Mouse (Mus musculus): ENCODE data around the gene Psmc2. TPM values are rescaled to one million over a fixed set of nuclear protein-coding genes. Genes with fewer than 3 reads are reported as not detected.

Gene Psmc2
- polyA plus RNA-seq, 1 experiment from 2014 or later: 260 TPM

DNA sequence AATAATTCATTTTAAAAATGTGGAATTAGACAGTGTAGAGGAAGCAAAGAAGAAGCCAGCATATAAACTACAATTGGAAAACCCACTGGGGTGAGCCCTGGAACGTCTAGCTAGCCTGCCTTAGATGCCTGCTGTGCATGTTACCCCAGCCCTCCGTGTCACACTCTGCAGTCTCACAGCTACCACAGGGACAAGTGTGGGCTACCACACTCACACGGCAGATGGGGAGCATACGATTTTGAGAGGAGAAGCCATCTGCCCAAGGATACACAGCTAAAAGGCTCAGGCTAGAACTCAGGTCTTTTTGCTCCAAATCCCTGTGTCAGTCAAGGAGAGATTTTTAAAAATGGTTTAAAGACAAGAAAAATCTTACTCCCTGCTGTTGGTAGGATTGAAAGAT lies 43.8 kb downstream of the Psmc2 start:
- no peak for ATAC-seq (ENCODE audit: insufficient read depth, low FRiP score, low TSS enrichment)
- H3K9me3 ChIP-seq (ENCODE audit: control insufficient read depth, low read length): no peaks in the 10 kb centered on the region
- WGBS: 70% methylated on average over 4 of the region's 4 CpGs

GRCm38 (mm10) chr5:21831761-21832160 lies 46.7 kb downstream of the Psmc2 start:
- DNase-seq (ENCODE audit: low spot score): no peak
- Histone ChIP-seq H3K4me3 (ENCODE audit: low read depth, low read length) (no peak overlapping the region), H3K4me2 (ENCODE audit: low read depth) (no peak overlapping the region), H3K9me3 (ENCODE audit: control insufficient read depth, low read length) (no peaks in the 10 kb centered on the region), H3K27ac (ENCODE audit: low read depth, low read length) (no peak overlapping the region), H3K27me3 (ENCODE audit: control insufficient read depth, insufficient read depth, low read length) (no peaks in the 10 kb centered on the region), H3K4me1 (ENCODE audit: control insufficient read depth, insufficient read depth, low read length) (no peaks in the 10 kb centered on the region), H3K36me3 (ENCODE audit: control insufficient read depth, insufficient read depth, low read length) (no peaks in the 10 kb centered on the region), H3K9ac (ENCODE audit: low read length) (no peak overlapping the region)
- no peak for ATAC-seq (ENCODE audit: insufficient read depth, low FRiP score, low TSS enrichment)
- whole genome bisulfite sequencing: 70% methylated on average over 3 of the region's 3 CpGs

More for the DNA sequence above, 43.8 kb downstream of the Psmc2 start:
- Histone ChIP-seq H3K4me3 (ENCODE audit: low read depth, low read length) (no peak overlapping the region), H3K27ac (ENCODE audit: low read depth, low read length) (no peak overlapping the region), H3K4me2 (ENCODE audit: low read depth) (no peak overlapping the region), H3K27me3 (ENCODE audit: control insufficient read depth, insufficient read depth, low read length) (no peaks in the 10 kb centered on the region), H3K9ac (ENCODE audit: low read length) (no peak overlapping the region), H3K36me3 (ENCODE audit: control insufficient read depth, insufficient read depth, low read length) (no peaks in the 10 kb centered on the region), H3K4me1 (ENCODE audit: control insufficient read depth, insufficient read depth, low read length) (no peaks in the 10 kb centered on the region)
- no peak for DNase-seq (ENCODE audit: low spot score)

DNA sequence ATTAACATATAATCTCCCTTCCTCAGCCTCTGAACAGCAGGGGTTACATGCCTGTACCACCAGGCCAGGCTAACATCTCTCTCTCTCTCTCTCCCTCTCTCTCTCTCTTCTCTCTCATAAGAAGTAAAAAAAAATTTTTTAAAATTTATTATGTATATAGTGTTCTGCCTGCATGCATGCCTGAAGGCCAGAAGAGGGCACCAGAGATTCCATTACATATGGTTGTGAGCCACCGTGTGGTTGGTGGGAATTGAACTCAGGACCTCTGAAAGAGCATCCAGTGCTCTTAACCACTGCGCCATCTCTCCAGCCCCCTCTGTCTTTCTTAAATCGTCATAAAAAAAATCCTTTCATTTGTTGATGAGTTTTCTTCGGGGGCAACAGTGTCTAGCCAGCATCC lies 59.6 kb downstream of the Psmc2 start:
- no peaks in the 10 kb centered on the region for H3K27me3 ChIP-seq (ENCODE audit: control insufficient read depth, insufficient read depth, low read length)
- no peaks in the 10 kb centered on the region for H3K36me3 ChIP-seq (ENCODE audit: control insufficient read depth, insufficient read depth, low read length)
- WGBS: 80% methylated on average over 4 of the region's 4 CpGs
- no peak for DNase-seq (ENCODE audit: low spot score)
- H3K9me3 ChIP-seq (ENCODE audit: control insufficient read depth, low read length): no peaks in the 10 kb centered on the region
- no peak overlapping the region for H3K4me3 ChIP-seq (ENCODE audit: low read depth, low read length)
- H3K9ac ChIP-seq (ENCODE audit: low read length): no peak overlapping the region
- ATAC-seq (ENCODE audit: insufficient read depth, low FRiP score, low TSS enrichment): no peak
- H3K4me1 ChIP-seq (ENCODE audit: control insufficient read depth, insufficient read depth, low read length): no peaks in the 10 kb centered on the region
- no peak overlapping the region for H3K27ac ChIP-seq (ENCODE audit: low read depth, low read length)
- H3K4me2 ChIP-seq (ENCODE audit: low read depth): no peak overlapping the region

GRCm38 (mm10) chr5:21846616-21847290 lies 61.7 kb downstream of the Psmc2 start:
- H3K27me3 ChIP-seq (ENCODE audit: control insufficient read depth, insufficient read depth, low read length): no peaks in the 10 kb centered on the region
- H3K4me1 ChIP-seq (ENCODE audit: control insufficient read depth, insufficient read depth, low read length): no peaks in the 10 kb centered on the region
- H3K4me2 ChIP-seq (ENCODE audit: low read depth): no peak overlapping the region
- ATAC-seq (ENCODE audit: insufficient read depth, low FRiP score, low TSS enrichment) (no peak), DNase-seq (ENCODE audit: low spot score) (no peak)
- H3K9ac ChIP-seq (ENCODE audit: low read length): no peak overlapping the region
- H3K36me3 ChIP-seq (ENCODE audit: control insufficient read depth, insufficient read depth, low read length): no peaks in the 10 kb centered on the region
- 88% methylated on average over 20 of the region's 20 CpGs for WGBS
- H3K9me3 ChIP-seq (ENCODE audit: control insufficient read depth, low read length): no peaks in the 10 kb centered on the region
- H3K27ac ChIP-seq (ENCODE audit: low read depth, low read length): no peak overlapping the region
- H3K4me3 ChIP-seq (ENCODE audit: low read depth, low read length): no peak overlapping the region

DNA sequence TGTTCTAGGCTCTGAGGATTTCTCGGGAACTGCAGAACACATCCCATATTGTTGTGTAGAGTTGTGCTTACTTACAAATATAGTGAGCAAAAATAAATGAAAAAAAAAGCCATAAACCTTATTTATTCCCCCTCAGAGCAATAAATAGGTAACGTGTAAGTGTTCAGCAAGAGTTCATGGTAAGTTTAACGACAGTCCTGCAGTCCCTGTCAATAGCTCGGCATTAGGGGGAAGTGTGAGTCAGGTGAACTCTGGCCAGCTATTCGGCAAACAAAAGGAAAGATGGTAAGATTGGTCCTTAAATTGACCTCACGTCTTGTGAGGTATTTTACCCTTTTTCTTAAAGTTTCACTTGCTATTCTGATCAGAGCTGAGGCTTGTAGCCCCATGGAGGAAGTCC lies 62.4 kb downstream of the Psmc2 start:
- WGBS: 61% methylated on average over 6 of the region's 6 CpGs
- Histone ChIP-seq H3K4me3 (ENCODE audit: low read depth, low read length) (no peak overlapping the region), H3K27ac (ENCODE audit: low read depth, low read length) (no peak overlapping the region), H3K36me3 (ENCODE audit: control insufficient read depth, insufficient read depth, low read length) (no peaks in the 10 kb centered on the region), H3K27me3 (ENCODE audit: control insufficient read depth, insufficient read depth, low read length) (no peaks in the 10 kb centered on the region), H3K9ac (ENCODE audit: low read length) (no peak overlapping the region), H3K4me2 (ENCODE audit: low read depth) (no peak overlapping the region), H3K4me1 (ENCODE audit: control insufficient read depth, insufficient read depth, low read length) (no peaks in the 10 kb centered on the region), H3K9me3 (ENCODE audit: control insufficient read depth, low read length) (no peaks in the 10 kb centered on the region)
- DNase-seq (ENCODE audit: low spot score): no peak
- ATAC-seq (ENCODE audit: insufficient read depth, low FRiP score, low TSS enrichment): no peak

DNA sequence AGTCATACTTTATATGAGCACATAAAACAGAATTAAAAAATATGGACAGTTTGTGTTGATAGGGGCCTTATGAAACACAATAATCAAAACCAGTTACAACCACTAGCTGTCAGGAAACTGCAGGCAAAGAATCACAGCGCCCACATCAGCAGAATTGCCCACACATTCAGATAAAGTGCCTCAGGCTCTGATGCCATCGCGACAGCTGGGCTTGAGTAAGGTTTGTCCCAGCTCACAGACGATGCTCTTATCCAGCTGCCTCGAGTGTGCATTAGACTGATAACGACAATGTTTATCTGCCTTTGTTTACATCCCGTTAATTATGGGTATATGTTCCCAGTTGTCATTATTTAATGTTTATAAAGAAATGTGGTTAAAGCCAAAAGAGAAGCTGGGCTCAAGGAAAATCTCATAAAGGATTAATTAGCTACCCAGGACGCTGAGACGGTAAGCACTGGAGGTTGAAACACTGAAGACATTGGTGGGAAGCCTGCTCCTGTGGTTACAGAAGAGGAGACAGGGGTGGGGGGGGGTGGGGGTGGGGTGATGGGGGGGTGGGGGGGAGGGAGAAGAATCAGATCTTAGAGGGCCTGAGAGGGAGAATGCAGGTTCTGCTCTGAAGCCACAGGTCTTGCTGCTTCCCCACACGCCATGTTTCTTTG lies 66.7 kb downstream of the Psmc2 start:
- ATAC-seq (ENCODE audit: insufficient read depth, low FRiP score, low TSS enrichment) (no peak), DNase-seq (ENCODE audit: low spot score) (no peak)
- Histone ChIP-seq H3K4me1 (ENCODE audit: control insufficient read depth, insufficient read depth, low read length) (no peaks in the 10 kb centered on the region), H3K27ac (ENCODE audit: low read depth, low read length) (no peak overlapping the region), H3K27me3 (ENCODE audit: control insufficient read depth, insufficient read depth, low read length) (no peaks in the 10 kb centered on the region), H3K36me3 (ENCODE audit: control insufficient read depth, insufficient read depth, low read length) (no peaks in the 10 kb centered on the region), H3K9me3 (ENCODE audit: control insufficient read depth, low read length) (no peaks in the 10 kb centered on the region), H3K4me3 (ENCODE audit: low read depth, low read length) (no peak overlapping the region), H3K4me2 (ENCODE audit: low read depth) (no peak overlapping the region), H3K9ac (ENCODE audit: low read length) (no peak overlapping the region)
- WGBS: 71% methylated on average over 10 of the region's 10 CpGs

Other genes starting within 250 kb of the Psmc2 start
- gene Lrrc17, start 241.7 kb upstream of the Psmc2 start, polyA plus RNA-seq (2014; fragmentation: Nextera tagmentation; extraction: Ambion mirVana): 8.3 and 12.9 TPM in 2 replicates
- gene Fbxl13, start 139.6 kb upstream of the Psmc2 start, polyA plus RNA-seq (2014; fragmentation: Nextera tagmentation; extraction: Ambion mirVana): not detected in 2 replicates
- 79.2 and 84.5 TPM in 2 replicates for gene Armc10, start 139.5 kb upstream of the Psmc2 start, polyA plus RNA-seq (2014; fragmentation: Nextera tagmentation; extraction: Ambion mirVana)
- 8.7 and 8.8 TPM in 2 replicates for gene Napepld, start 83.9 kb upstream of the Psmc2 start, polyA plus RNA-seq (2014; fragmentation: Nextera tagmentation; extraction: Ambion mirVana)
- gene Pmpcb, start 48.1 kb upstream of the Psmc2 start, polyA plus RNA-seq (2014; fragmentation: Nextera tagmentation; extraction: Ambion mirVana): 96.1 and 103 TPM in 2 replicates
- 91.2 and 92.4 TPM in 2 replicates for gene Dnajc2, start within 50 bp of the Psmc2 start, polyA plus RNA-seq (2014; fragmentation: Nextera tagmentation; extraction: Ambion mirVana)
- 0.08 TPM in 1 of 2 replicates, not detected in the other for gene Slc26a5, start 80.3 kb downstream of the Psmc2 start, polyA plus RNA-seq (2014; fragmentation: Nextera tagmentation; extraction: Ambion mirVana)